Mouse (Mus musculus): ENCODE data around the gene Cops3. TPM values are rescaled to one million over a fixed set of nuclear protein-coding genes. Genes with fewer than 3 reads are reported as not detected.

Gene Cops3
- polyA plus RNA-seq, 1 experiment from 2014 or later = 165 TPM

DNA sequence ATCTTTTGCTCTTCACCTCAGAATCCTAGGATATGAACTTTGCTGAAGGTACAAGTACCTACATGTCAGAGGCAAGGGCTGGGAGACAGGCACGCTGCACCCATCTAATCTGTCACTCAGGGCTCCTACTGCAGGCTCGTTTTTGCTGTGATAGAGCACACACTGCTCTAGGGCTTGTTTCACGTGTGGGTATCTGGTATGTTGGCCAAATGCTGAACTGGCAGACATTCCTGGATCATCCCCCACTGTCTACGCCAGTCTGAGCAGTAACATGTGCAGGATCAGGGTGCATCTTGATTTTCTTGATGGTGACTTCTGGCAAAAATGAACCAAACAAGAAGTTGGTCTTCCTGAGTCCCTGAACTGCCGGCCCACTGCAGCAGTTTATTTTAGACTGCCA lies 62.4 kb downstream of the Cops3 start:
- peaks cover 0 to 19% of the 10 kb centered on the region in 2 experiments; a peak in 3 of 4 replicates for H3K4me1 ChIP-seq (ENCODE audit: control insufficient read depth in 2 of 2, insufficient read depth in 2 of 2, low read length in 2 of 2)
- no peak overlapping the region for H3K4me2 ChIP-seq (ENCODE audit: low read length)
- peaks cover 63% of the 10 kb centered on the region for H3K36me3 ChIP-seq (ENCODE audit: control insufficient read depth, insufficient read depth, low read length)
- no peaks in the 10 kb centered on the region for H3K27me3 ChIP-seq (ENCODE audit: control insufficient read depth, insufficient read depth, low read length)
- H3K27ac ChIP-seq (replicated peaks in 1 of 2; ENCODE audit: control insufficient read depth in 1 of 2, insufficient read depth in 1 of 2, low read depth in 2 of 2, low read length in 2 of 2) = no peak overlapping the region
- ATAC-seq (ENCODE audit: insufficient number of reproducible peaks, insufficient read depth, low FRiP score, low read depth) = no peak
- no peaks in the 10 kb centered on the region for H3K9me3 ChIP-seq (ENCODE audit: control insufficient read depth, low read length)
- no peak overlapping the region for H3K4me3 ChIP-seq (ENCODE audit: control insufficient read depth in 1 of 2, insufficient read depth in 1 of 2, low read depth in 1 of 2, low read length in 2 of 2)
- 71% methylated on average over 5 of the region's 5 CpGs for WGBS
- H3K9ac ChIP-seq (ENCODE audit: low read length) = no peak overlapping the region

DNA sequence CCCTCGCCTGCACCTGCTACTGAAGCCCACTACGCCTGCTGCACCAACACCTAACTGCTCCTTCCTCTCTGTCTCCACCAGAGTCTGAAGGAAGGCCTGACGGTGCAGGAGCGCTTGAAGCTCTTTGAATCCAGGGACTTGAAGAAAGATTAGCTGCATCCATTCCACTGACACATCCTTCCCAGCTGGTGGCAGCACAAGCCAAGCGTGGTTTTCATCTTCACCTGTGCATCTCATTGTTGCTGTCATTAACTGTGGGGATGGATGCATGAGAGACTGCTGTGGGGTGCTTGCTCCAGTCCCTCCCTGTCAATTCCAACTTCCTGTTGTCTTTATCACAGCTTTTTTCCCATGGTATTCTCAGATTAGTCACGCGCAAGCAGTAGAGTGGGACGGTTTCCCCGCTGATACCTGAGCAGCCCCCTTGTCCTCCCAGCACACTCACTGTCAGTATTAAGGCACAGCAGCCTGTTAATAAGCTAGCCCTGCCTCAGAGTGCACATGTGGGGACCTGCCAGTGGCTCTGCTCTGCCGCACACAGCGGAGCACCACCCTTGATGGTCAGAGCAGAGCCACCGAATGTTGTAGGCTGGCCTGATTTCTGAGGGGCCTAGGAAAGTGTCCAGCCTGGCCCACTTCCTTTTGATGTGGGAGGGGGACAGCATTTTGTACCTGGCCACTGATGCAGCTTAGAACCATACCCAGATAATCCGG lies 64.0 kb downstream of the Cops3 start:
- H3K36me3 ChIP-seq (ENCODE audit: control insufficient read depth, insufficient read depth, low read length) = peaks cover 80% of the 10 kb centered on the region
- WGBS = 83% methylated on average over 13 of the region's 13 CpGs
- H3K27me3 ChIP-seq (ENCODE audit: control insufficient read depth, insufficient read depth, low read length) = no peaks in the 10 kb centered on the region

DNA sequence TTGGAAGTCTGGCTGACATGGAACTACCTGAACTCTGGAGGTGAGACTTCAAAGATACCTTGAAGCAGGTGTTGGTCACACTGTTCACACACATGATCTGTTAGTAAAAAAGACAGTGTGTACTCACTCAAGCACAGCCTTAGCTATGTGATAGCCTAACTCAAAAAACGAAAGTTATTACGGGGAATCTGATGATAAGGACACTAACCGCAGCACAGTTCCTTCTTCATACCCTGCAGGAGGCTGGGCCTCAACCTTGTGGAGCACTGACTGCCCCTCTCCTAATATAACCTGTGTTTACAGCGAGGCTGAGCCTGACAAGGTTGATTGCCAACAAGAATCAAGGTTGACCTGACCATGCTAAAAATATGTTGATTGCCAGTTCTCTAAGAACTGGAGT lies 65.1 kb downstream of the Cops3 start:
- H3K9me3 ChIP-seq (ENCODE audit: control insufficient read depth, low read length) = no peaks in the 10 kb centered on the region
- no peak for ATAC-seq (ENCODE audit: insufficient number of reproducible peaks, insufficient read depth, low FRiP score, low read depth)
- no peak overlapping the region for H3K9ac ChIP-seq (ENCODE audit: low read length)
- peaks cover 90% of the 10 kb centered on the region for H3K36me3 ChIP-seq (ENCODE audit: control insufficient read depth, insufficient read depth, low read length)
- no peak overlapping the region for H3K4me2 ChIP-seq (ENCODE audit: low read length)
- H3K27me3 ChIP-seq (ENCODE audit: control insufficient read depth, insufficient read depth, low read length) = no peaks in the 10 kb centered on the region
- peaks cover 5 to 15% of the 10 kb centered on the region in 2 experiments for H3K4me1 ChIP-seq (ENCODE audit: control insufficient read depth in 2 of 2, insufficient read depth in 2 of 2, low read length in 2 of 2)
- H3K4me3 ChIP-seq (ENCODE audit: control insufficient read depth in 1 of 2, insufficient read depth in 1 of 2, low read depth in 1 of 2, low read length in 2 of 2) = no peak overlapping the region
- WGBS = 76% methylated on average over 4 of the region's 4 CpGs
- H3K27ac ChIP-seq (replicated peaks in 1 of 2; ENCODE audit: control insufficient read depth in 1 of 2, insufficient read depth in 1 of 2, low read depth in 2 of 2, low read length in 2 of 2) = no peak overlapping the region

More for the DNA sequence above, 64.0 kb downstream of the Cops3 start:
- Histone ChIP-seq H3K9me3 (ENCODE audit: control insufficient read depth, low read length) (no peaks in the 10 kb centered on the region), H3K9ac (ENCODE audit: low read length) (no peak overlapping the region), H3K4me3 (ENCODE audit: control insufficient read depth in 1 of 2, insufficient read depth in 1 of 2, low read depth in 1 of 2, low read length in 2 of 2) (no peak overlapping the region), H3K4me2 (ENCODE audit: low read length) (no peak overlapping the region), H3K4me1 (ENCODE audit: control insufficient read depth in 2 of 2, insufficient read depth in 2 of 2, low read length in 2 of 2) (peaks cover 0 to 19% of the 10 kb centered on the region in 2 experiments; a peak in 3 of 4 replicates), H3K27ac (replicated peaks in 1 of 2; ENCODE audit: control insufficient read depth in 1 of 2, insufficient read depth in 1 of 2, low read depth in 2 of 2, low read length in 2 of 2) (no peak overlapping the region)
- ATAC-seq (ENCODE audit: insufficient number of reproducible peaks, insufficient read depth, low FRiP score, low read depth) = no peak

DNA sequence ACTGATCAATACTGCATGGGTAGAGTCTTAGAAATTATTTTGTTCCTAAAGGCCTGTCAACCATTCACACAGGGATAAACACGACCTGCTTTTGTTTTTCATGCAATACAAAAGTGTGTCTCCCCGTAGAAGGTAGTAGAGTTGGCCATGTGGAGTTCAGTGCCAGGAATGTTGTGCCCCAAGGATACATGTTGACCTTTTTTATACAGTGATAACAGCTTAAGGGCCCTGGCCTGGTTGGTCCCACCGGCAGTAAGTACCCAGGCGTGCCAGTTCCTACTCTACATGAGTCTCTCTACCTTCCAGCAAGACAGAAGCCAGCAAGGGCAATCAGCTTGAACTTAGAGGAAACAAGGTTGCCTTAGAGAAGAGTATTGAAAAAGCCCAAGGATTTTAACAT lies 66.7 kb downstream of the Cops3 start:
- Histone ChIP-seq H3K4me3 (ENCODE audit: control insufficient read depth in 1 of 2, insufficient read depth in 1 of 2, low read depth in 1 of 2, low read length in 2 of 2) (no peak overlapping the region), H3K27me3 (ENCODE audit: control insufficient read depth, insufficient read depth, low read length) (no peaks in the 10 kb centered on the region), H3K9ac (ENCODE audit: low read length) (no peak overlapping the region), H3K36me3 (ENCODE audit: control insufficient read depth, insufficient read depth, low read length) (peaks cover 97% of the 10 kb centered on the region), H3K9me3 (ENCODE audit: control insufficient read depth, low read length) (no peaks in the 10 kb centered on the region), H3K4me2 (ENCODE audit: low read length) (no peak overlapping the region), H3K4me1 (ENCODE audit: control insufficient read depth in 2 of 2, insufficient read depth in 2 of 2, low read length in 2 of 2) (peaks cover 5 to 11% of the 10 kb centered on the region in 2 experiments), H3K27ac (replicated peaks in 1 of 2; ENCODE audit: control insufficient read depth in 1 of 2, insufficient read depth in 1 of 2, low read depth in 2 of 2, low read length in 2 of 2) (no peak overlapping the region)
- 63% methylated on average over 4 of the region's 4 CpGs for WGBS
- ATAC-seq (ENCODE audit: insufficient number of reproducible peaks, insufficient read depth, low FRiP score, low read depth) = no peak

DNA sequence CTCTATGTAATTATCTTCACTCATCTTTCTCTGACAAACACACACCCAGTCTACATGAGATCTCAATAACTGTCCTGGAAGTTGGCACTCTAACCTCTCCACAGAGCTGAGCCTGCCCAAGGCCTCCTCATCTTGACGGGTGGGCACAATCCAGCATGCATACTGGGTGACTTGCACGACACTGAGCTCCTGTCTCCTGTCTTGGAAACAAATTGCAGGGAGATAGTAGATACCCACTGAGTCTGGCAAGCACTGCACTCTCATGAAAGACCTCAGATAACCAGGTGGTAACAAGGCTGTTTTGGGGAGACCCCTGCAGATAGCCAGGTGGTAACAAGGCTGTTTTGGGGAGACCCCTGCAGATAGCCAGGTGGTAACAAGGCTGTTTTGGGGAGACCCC lies 67.3 kb downstream of the Cops3 start:
- no peak overlapping the region for H3K27ac ChIP-seq (replicated peaks in 1 of 2; ENCODE audit: control insufficient read depth in 1 of 2, insufficient read depth in 1 of 2, low read depth in 2 of 2, low read length in 2 of 2)
- no peaks in the 10 kb centered on the region for H3K9me3 ChIP-seq (ENCODE audit: control insufficient read depth, low read length)
- H3K9ac ChIP-seq (ENCODE audit: low read length) = no peak overlapping the region
- no peaks in the 10 kb centered on the region for H3K27me3 ChIP-seq (ENCODE audit: control insufficient read depth, insufficient read depth, low read length)
- WGBS = 56% methylated on average over 2 of the region's 2 CpGs
- no peak overlapping the region for H3K4me3 ChIP-seq (ENCODE audit: control insufficient read depth in 1 of 2, insufficient read depth in 1 of 2, low read depth in 1 of 2, low read length in 2 of 2)
- H3K4me2 ChIP-seq (ENCODE audit: low read length) = no peak overlapping the region
- ATAC-seq (ENCODE audit: insufficient number of reproducible peaks, insufficient read depth, low FRiP score, low read depth) = no peak
- H3K36me3 ChIP-seq (ENCODE audit: control insufficient read depth, insufficient read depth, low read length) = peaks cover 98% of the 10 kb centered on the region
- H3K4me1 ChIP-seq (ENCODE audit: control insufficient read depth in 2 of 2, insufficient read depth in 2 of 2, low read length in 2 of 2) = peaks cover 5 to 11% of the 10 kb centered on the region in 2 experiments

DNA sequence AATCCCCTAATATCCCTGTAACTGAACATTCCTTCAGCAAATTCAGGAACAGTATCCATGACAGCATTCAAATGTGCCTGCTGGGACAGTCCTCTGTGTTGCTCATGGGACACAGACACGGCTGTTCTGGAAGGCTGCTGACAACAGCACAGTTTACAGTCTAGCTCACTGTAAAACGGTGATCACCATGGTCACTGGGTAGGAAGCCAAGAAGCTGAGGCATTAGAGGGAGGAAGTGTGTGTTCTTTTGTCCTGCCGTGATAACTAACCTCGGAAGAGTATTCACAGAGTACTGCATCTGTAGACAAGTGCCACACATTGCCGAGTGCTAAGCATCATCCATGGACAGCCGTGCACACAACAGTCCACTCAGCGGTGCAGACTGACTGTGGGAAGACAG lies 68.9 kb downstream of the Cops3 start:
- WGBS = 78% methylated on average over 7 of the region's 7 CpGs
- H3K27ac ChIP-seq (replicated peaks in 1 of 2; ENCODE audit: control insufficient read depth in 1 of 2, insufficient read depth in 1 of 2, low read depth in 2 of 2, low read length in 2 of 2) = no peak overlapping the region
- peaks cover 5 to 11% of the 10 kb centered on the region in 2 experiments for H3K4me1 ChIP-seq (ENCODE audit: control insufficient read depth in 2 of 2, insufficient read depth in 2 of 2, low read length in 2 of 2)
- no peak overlapping the region for H3K4me2 ChIP-seq (ENCODE audit: low read length)
- H3K9ac ChIP-seq (ENCODE audit: low read length) = no peak overlapping the region
- H3K36me3 ChIP-seq (ENCODE audit: control insufficient read depth, insufficient read depth, low read length) = peaks cover 98% of the 10 kb centered on the region
- no peaks in the 10 kb centered on the region for H3K9me3 ChIP-seq (ENCODE audit: control insufficient read depth, low read length)
- H3K27me3 ChIP-seq (ENCODE audit: control insufficient read depth, insufficient read depth, low read length) = no peaks in the 10 kb centered on the region
- ATAC-seq (ENCODE audit: insufficient number of reproducible peaks, insufficient read depth, low FRiP score, low read depth) = no peak
- no peak overlapping the region for H3K4me3 ChIP-seq (ENCODE audit: control insufficient read depth in 1 of 2, insufficient read depth in 1 of 2, low read depth in 1 of 2, low read length in 2 of 2)

DNA sequence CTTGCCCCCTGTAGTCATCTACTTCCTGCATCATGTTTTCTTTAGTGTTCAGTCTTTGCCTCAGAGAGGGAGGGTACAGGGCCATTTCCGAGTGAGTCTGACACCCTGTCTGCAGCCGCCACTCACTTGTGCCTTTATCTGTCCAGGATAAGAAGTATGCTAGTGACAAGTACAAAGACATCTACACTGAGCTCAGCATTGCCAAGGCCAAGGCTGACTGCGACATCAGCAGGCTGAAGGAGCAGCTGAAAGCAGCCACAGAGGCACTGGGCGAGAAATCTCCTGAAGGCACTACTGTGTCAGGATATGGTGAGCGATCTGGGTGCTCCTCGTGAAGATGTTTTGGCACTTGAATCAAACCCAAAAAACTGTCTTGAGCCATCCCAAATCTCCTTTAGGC lies 69.9 kb downstream of the Cops3 start:
- no peak overlapping the region for H3K4me3 ChIP-seq (ENCODE audit: control insufficient read depth in 1 of 2, insufficient read depth in 1 of 2, low read depth in 1 of 2, low read length in 2 of 2)
- no peak overlapping the region for H3K4me2 ChIP-seq (ENCODE audit: low read length)
- peaks cover 98% of the 10 kb centered on the region for H3K36me3 ChIP-seq (ENCODE audit: control insufficient read depth, insufficient read depth, low read length)
- H3K4me1 ChIP-seq (ENCODE audit: control insufficient read depth in 2 of 2, insufficient read depth in 2 of 2, low read length in 2 of 2) = peaks cover 5 to 11% of the 10 kb centered on the region in 2 experiments
- 0 out of 2 replicates have a peak overlapping the region, but pooled peaks have one; percentile 7 for H3K9ac ChIP-seq (ENCODE audit: low read length)
- H3K27me3 ChIP-seq (ENCODE audit: control insufficient read depth, insufficient read depth, low read length) = no peaks in the 10 kb centered on the region
- WGBS = 27% methylated on average over 6 of the region's 6 CpGs
- H3K9me3 ChIP-seq (ENCODE audit: control insufficient read depth, low read length) = no peaks in the 10 kb centered on the region
- H3K27ac ChIP-seq (replicated peaks in 1 of 2; ENCODE audit: control insufficient read depth in 1 of 2, insufficient read depth in 1 of 2, low read depth in 2 of 2, low read length in 2 of 2) = peak overlapping the region; percentile 16 to 33; a peak in 2 of 4 replicates
- peak; percentile 28; the same call in 1 of the 2 replicates for ATAC-seq (ENCODE audit: insufficient number of reproducible peaks, insufficient read depth, low FRiP score, low read depth)

DNA sequence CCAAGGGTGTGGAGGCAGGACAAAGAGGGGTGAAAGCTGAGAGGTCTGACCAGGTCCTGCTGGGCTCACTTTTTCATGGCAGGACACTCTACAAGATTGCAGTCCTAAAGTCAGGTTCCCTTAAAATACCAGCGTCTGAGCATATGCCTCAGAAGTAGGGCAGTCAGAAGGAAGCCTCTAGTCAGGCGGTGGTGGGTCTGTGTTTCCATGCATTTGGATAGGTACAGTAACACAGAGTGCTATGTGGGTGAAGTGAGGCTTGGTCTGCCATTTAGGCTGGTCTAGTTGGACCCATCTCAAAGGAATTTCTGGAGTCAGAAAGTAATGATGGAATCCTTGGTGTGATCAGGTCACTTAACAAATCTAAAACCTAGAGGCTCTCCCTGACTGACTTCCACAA lies 70.3 kb downstream of the Cops3 start:
- no peaks in the 10 kb centered on the region for H3K27me3 ChIP-seq (ENCODE audit: control insufficient read depth, insufficient read depth, low read length)
- H3K4me1 ChIP-seq (ENCODE audit: control insufficient read depth in 2 of 2, insufficient read depth in 2 of 2, low read length in 2 of 2) = peaks cover 5 to 11% of the 10 kb centered on the region in 2 experiments
- no peak overlapping the region for H3K9ac ChIP-seq (ENCODE audit: low read length)
- no peak for ATAC-seq (ENCODE audit: insufficient number of reproducible peaks, insufficient read depth, low FRiP score, low read depth)
- no peak overlapping the region for H3K4me3 ChIP-seq (ENCODE audit: control insufficient read depth in 1 of 2, insufficient read depth in 1 of 2, low read depth in 1 of 2, low read length in 2 of 2)
- no peaks in the 10 kb centered on the region for H3K9me3 ChIP-seq (ENCODE audit: control insufficient read depth, low read length)
- WGBS = 84% methylated on average over 2 of the region's 2 CpGs
- H3K27ac ChIP-seq (replicated peaks in 1 of 2; ENCODE audit: control insufficient read depth in 1 of 2, insufficient read depth in 1 of 2, low read depth in 2 of 2, low read length in 2 of 2) = no peak overlapping the region
- H3K36me3 ChIP-seq (ENCODE audit: control insufficient read depth, insufficient read depth, low read length) = peaks cover 98% of the 10 kb centered on the region
- no peak overlapping the region for H3K4me2 ChIP-seq (ENCODE audit: low read length)

All from heart, embryonic 14.5 days (tissue).